Mouse (Mus musculus): ENCODE data around the gene Nup62.

The Nup62 gene

GRCm38 (mm10) chr7:44850789-44851624 lies 35.1 kb downstream of the Nup62 start:
- DNase-seq, result no peak

GRCm38 (mm10) chr7:44851625-44852234 lies 35.8 kb downstream of the Nup62 start:
- no peak for DNase-seq

DNA sequence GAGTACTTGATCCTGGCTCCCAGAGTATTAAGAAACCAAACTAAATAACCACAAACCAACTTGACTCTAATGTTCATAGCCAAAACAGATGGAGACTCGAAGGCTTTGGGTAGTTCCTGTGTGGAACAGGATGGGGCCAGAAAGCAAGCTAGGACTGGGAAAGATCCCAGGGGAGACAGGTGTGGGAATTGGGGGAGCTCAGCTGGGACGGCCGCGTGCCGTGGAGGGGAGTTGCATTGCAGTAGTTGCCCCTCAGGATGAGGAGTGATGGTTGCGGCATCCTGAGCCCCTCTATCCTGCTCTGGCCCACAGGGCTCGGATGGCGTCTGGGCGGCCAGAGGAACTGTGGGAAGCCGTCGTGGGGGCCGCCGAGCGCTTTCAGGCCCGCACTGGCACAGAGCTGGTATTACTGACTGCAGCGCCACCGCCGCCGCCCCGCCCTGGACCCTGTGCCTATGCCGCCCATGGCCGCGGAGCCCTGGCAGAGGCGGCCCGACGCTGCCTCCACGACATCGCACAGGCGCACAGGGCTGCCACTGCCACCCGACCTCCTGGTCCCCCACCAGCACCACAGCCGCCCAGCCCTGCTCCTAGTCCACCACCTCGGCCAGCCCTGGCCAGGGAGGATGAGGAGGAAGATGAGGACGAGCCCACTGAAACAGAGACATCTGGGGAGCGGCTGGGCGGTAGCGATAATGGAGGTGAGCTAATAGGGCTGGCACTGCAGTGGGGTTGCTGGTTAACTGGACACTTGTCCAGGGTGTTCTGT lies 36.6 kb downstream of the Nup62 start:
- DNase-seq, result no peak

GRCm38 (mm10) chr7:44853065-44853464 lies 37.2 kb downstream of the Nup62 start:
- no peak for DNase-seq

GRCm38 (mm10) chr7:44853596-44854355 lies 37.9 kb downstream of the Nup62 start:
- no peak for DNase-seq

DNA sequence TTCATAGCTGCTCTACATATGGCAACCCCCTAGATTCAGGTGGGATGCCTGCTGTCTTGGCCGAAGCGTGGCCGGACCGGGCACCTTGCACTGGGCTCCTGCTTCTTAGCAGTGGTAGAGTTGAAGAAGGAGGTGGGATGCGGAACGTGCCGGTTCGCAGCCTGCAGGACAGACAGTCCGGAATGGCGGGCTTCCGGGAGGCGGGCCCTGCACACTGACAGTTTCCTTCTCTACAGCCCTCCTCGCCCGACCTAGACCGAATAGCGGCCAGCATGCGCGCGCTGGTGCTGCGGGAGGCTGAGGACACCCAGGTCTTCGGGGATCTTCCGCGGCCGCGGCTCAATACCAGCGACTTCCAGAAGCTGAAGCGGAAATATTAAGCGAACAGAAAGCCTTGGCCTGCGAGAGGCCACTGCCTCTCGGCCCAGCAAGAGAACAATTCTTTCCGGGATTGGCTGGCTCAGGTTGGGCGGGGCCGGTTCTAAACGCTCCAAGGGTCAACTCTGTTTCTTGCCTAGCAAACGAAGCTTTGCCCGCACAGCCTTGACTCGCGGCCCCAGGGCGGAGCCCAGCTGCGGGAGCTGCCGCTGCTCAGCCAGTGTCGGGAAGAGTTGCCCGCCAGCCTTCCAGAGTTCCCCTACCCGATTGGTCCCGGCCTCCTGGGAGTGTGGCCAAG lies 38.6 kb downstream of the Nup62 start:
- DNase-seq, result peak; percentile 97

GRCm38 (mm10) chr7:44855036-44855435 lies 39.1 kb downstream of the Nup62 start:
- DNase-seq, result no peak

DNA sequence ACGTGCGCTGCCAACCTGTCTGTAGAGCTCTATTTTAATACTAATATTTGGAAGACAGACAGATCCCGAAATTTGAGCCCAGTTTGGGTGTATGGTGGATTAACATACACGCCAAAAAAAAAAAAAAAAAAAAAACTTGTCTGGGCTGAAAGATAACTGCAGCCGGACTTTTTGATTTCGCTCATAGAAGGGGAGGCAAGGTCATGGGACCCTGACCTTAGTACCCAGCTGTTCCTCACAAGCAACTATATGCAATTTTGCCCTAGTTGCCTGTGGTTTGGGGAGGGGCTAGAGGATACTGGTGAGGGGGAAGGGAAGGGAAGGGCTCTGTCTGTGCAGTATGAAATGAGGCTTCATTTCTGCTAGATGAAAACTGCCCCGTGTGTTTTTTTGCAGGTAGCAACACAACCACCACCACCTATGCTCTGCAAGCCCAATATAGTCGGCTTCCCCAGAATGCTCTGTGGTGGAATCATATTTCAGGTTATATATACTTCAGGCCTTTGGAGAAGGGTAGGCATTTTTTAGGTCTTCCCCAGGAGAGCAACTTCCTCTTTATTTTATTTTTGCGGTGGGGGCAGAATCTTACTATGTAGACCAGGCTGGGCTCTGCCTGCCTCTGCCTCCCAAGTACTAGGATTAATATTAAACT lies 40.5 kb downstream of the Nup62 start:
- no peak for DNase-seq

DNA sequence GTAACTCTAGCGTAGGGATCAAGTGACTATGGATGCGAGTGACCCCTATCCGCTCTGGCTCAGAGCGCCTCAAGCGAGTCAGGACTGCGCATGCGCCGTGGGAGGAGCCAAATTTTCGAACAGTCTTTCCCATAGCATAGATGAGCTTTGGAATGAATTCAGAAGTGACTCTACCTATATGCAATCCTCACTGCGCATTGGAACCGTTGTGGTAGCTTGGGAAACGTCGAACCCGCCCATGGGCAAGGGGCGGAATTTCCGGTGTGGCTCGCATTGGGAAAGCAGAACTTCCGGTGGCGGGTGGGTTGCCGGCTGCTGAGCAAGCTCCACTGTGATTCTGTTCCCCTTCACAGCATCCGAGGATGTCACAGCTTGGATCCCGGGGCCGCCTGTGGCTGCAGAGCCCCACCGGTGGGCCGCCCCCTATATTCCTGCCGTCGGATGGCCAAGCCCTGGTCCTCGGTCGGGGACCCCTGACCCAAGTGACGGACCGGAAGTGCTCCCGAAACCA lies 41.2 kb downstream of the Nup62 start, which contains the start of gene Pnkp:
Pnkp (plus strand) TSS at position 98 of the 511 bp plus-strand sequence.
- peak; percentile 89 for DNase-seq

- DNase-seq, result no peak
Measured at GRCm38 (mm10) chr7:44857905-44858304, 42.0 kb downstream of the Nup62 start.

- no peak for DNase-seq
Measured at GRCm38 (mm10) chr7:44859896-44860295, 44.0 kb downstream of the Nup62 start.

DNA sequence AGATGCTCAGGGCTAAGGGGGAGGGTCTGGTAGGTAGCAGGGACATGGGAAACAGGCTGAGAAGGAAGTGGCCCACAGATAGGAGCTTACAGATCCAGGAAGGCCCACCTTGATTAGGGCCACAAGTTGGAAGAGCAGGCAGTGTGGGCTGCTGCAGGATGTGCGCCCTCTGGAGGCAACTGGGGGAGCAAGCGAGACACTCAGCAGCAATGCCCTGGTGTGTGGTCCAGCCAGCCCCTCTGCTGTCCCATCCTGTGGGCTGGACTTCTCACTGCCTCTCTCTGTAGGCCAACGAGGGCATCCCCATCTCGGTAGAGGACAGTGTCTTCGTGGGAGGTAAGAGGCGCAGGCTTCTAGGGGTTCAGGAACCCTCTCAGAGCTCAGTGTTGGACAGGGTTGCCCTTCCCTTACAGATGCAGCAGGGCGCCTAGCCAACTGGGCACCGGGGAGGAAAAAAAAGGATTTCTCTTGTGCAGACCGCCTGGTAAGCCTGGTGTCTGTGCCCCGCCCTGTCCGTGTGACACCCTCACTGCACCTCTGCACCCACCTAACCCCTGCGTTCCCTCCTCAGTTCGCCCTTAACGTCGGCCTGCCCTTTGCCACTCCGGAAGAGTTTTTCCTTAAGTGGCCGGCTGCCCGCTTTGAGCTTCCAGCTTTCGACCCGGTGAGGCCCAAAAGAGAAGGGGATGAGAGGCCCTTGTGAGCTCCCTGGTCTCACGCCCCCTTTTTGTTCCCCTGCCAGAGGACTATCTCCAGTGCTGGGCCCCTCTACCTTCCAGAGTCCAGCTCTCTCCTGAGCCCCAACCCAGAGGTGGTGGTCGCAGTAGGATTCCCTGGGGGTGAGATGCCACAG lies 44.9 kb downstream of the Nup62 start:
- peak; percentile 64 for DNase-seq

DNA sequence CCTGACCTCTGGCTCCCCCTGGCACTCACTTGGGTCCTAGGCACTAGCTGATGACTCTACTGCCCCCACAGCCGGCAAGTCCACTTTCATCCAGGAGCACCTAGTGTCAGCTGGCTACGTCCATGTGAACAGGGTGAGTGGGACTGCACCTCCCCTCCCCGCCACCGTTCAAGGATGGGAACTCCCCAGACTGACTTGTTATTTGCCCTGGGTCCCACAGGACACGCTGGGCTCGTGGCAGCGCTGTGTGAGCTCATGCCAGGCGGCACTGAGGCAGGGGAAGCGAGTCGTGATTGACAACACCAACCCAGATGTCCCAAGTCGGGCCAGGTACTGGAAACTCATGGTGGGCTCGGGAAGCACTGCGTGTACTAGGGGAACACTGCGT lies 45.5 kb downstream of the Nup62 start:
- DNase-seq, result no peak

DNA sequence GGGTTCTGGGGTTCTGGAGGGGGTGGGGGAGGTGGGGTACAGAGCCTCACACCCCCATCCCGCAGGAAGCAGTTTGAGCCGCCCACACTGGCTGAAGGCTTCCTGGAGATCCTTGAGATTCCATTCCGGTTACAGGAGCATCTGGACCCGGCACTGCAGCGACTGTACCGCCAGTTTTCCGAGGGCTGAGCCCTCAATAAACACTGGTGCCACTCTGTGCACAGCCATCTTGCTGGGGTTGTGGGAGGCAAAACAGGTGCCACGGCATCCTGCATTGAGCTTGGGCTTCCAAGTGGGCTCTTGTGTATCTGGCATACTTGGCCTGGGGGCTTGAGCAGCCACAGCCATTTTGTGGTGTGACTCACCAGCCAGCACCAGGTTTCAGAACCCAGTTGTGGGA lies 46.5 kb downstream of the Nup62 start:
- no peak for DNase-seq

DNA sequence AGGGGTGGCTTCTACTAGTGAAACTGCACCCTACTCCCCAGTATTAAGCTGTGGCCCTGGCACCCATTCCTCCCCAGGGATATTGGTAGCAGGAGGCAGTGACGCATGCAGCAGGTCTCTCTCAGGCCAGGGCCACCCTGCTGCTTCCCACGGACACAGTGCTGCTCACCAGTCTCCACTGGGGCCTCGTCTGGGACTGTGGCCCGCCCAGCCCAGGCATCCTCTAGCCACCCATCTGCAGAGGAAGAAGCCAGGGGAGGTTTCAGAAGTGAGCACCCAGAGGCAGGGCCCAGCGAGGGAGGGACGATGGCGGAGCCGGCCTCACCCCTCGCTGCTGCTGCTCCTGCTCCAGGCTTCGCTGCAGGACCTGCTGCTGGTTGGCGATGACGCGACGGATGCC lies 47.3 kb downstream of the Nup62 start:
- no peak for DNase-seq

GRCm38 (mm10) chr7:44863982-44864494 lies 48.1 kb downstream of the Nup62 start:
- no peak for DNase-seq

DNA sequence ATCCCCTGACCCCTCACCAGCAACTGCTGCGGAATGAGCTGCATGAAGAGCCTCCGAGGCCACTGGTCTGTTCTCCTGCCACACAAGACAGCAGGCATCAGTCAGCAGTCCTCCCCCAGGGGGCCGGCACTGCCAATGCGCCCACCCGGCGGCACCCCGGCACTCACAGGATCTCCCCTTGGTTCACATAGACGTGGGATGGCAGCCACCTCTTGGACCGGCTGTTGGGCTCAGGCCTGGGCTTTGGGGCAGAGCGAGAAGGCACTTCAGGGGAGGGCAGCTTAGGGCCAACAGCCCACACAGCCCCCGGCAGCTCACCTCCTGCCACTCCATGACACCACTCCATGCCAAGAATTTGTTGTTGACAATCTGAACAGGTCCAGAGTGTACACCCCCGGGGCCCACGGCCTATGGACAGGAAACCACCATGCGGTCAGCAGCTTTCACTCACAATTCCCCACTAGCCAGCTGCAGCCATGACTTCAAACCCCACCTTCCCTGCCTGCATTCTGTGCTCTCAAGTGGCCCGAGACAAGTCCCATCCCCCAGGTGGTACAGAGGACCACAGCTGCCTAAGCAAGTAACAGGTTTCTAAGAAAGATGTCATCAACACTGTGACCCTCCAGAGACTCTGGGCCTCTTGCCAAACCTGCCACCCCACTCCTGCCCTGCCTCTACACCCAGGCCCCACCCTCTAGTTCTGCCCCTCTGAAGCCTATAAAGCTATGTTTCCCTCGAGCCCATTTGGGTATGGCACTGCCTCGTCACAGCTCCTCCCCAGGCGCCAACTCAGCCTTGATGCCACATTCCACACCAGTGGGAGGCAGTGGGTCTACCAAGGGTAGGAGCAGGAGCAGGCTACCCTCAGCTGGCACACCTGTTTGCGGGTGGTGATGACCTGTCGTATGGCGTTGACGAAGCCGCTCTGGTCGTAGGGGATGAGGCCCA lies 49.0 kb downstream of the Nup62 start:
- DNase-seq, result no peak

DNA sequence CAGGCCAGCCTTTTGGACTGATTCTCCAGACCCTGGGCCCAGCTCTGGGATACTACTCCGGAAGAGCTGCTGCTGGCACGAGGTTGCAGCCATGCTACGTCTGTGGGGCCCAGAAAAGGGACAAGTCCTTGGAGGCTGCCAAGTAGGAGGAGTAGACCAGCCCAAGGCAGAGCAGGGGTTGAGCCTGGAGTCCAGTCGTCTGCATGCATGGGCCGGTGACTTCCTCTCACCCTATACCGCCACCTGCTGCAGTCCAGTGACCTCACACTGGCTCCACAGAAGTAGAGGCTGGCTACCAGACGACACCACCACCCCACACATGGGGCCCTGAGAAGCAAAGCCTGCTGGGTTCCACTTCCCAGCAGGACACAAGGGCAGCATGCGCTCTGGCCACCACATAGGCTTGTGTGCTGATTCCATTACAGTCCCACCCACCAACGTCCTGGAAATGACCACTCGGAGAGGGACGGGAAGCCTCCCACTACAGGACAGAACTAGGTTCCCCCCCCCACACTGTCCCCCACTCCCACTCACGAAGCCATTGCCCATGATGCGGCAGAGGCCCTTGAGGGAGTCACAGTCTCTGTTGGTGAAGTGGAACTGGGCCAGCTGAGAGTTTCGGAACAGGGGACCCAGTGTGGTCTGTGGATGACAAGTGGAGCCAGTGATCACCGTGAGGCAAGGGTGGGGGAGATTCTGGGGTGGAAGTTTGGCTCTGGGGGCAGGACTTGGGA lies 50.6 kb downstream of the Nup62 start:
- DNase-seq, result peak; percentile 76

Measured in kidney, adult 9 months (tissue).